Mouse (Mus musculus): Measurements from ENCODE around the gene Pogz.
"Not testable (repeated sequence)": the region's sequence is repeated elsewhere in the genome, so short reads cannot be mapped to it uniquely, and the experiment has no call there.

Gene Pogz

GRCm38 (mm10) chr3:94915903-94916741 lies 78.8 kb downstream of the Pogz start:
- in situ Hi-C loops (cut with MboI, MseI) = no loop called here

GRCm38 (mm10) chr3:94917816-94918361 lies 80.5 kb downstream of the Pogz start:
- in situ Hi-C loops (cut with MboI, MseI) = no loop called here

- in situ Hi-C loops (cut with MboI, MseI) = no loop called here
Observed at GRCm38 (mm10) chr3:94918845-94919244, 81.5 kb downstream of the Pogz start.

GRCm38 (mm10) chr3:94921104-94921503 lies 83.7 kb downstream of the Pogz start:
- in situ Hi-C loops (cut with MboI, MseI) = no loop called here

- in situ Hi-C loops (cut with MboI, MseI) = no loop called here
Observed at GRCm38 (mm10) chr3:94922333-94922732, 85.0 kb downstream of the Pogz start.

- in situ Hi-C loops (cut with MboI, MseI) = loop anchor here (5.0 kb wide), 1 partner anchor 237 kb away; no protein-coding TSS in a partner anchor
Observed at GRCm38 (mm10) chr3:94924688-94925087, 87.3 kb downstream of the Pogz start.

- in situ Hi-C loops (cut with MboI, MseI) = loop anchor here (5.0 kb wide), 1 partner anchor 239 kb away; no protein-coding TSS in a partner anchor
Observed at GRCm38 (mm10) chr3:94926301-94926736, 89.0 kb downstream of the Pogz start.

- in situ Hi-C loops (cut with MboI, MseI) = loop anchor here (5.0 kb wide), 1 partner anchor 242 kb away; no protein-coding TSS in a partner anchor
Observed at GRCm38 (mm10) chr3:94928979-94929378, 91.6 kb downstream of the Pogz start.

GRCm38 (mm10) chr3:94930386-94931266 lies 93.3 kb downstream of the Pogz start:
- in situ Hi-C loops (cut with MboI, MseI) = not testable (repeated sequence)

GRCm38 (mm10) chr3:94931427-94932082 lies 94.2 kb downstream of the Pogz start:
- in situ Hi-C loops (cut with MboI, MseI) = not testable (repeated sequence)
